Mouse (Mus musculus): ENCODE data around the gene Anp32e. TPM values are rescaled to one million over a fixed set of nuclear protein-coding genes. Genes with fewer than 3 reads are reported as not detected.

The Anp32e gene
- total RNA-seq (2023) = 98.7 TPM

GRCm38 (mm10) chr3:95928658-95929503 is at the start of gene Anp32e:
TSS of gene Anp32e (plus strand) at chr3:95929246.

GRCm38 (mm10) chr3:95881979-95882815 is 46.8 kb upstream of the Anp32e start, which contains the start of gene Ciart:
TSS of gene Ciart (minus strand) at chr3:95882251.

GRCm38 (mm10) chr3:95891211-95892065 is 37.6 kb upstream of the Anp32e start, which contains the start of gene BC028528:
TSS of gene BC028528 (minus strand) at chr3:95892005.

GRCm38 (mm10) chr3:95893606-95894316 is 35.3 kb upstream of the Anp32e start, which contains the start of gene Aph1a:
TSS of gene Aph1a (plus strand) at chr3:95893969.

GRCm38 (mm10) chr3:95904568-95904967 is 24.5 kb upstream of the Anp32e start, which contains the start of gene Car14:
TSS of gene Car14 (minus strand) at chr3:95904691.

GRCm38 (mm10) chr3:95995802-95996428 is 66.9 kb downstream of the Anp32e start, which contains the start of gene Plekho1:
TSS of gene Plekho1 (minus strand) at chr3:95996001.

Other genes with a start within 250 kb of the Anp32e start
- 14.0 TPM for gene Adamtsl4, start 241.3 kb upstream of the Anp32e start, total RNA-seq (2023)
- 170 TPM for gene Ecm1, start 189.7 kb upstream of the Anp32e start, total RNA-seq (2023)
- 127 TPM for gene Tars2, start 169.0 kb upstream of the Anp32e start, total RNA-seq (2023)
- gene Rprd2, start 110.4 kb upstream of the Anp32e start, total RNA-seq (2023) = 114 TPM
- gene Prpf3, start 73.4 kb upstream of the Anp32e start, total RNA-seq (2023) = 74.2 TPM
- gene Mrps21, start 57.7 kb upstream of the Anp32e start, total RNA-seq (2023) = 76.7 TPM
- 23.9 TPM for gene Ciart, start 47.0 kb upstream of the Anp32e start, total RNA-seq (2023)
- 2.3 TPM for gene BC028528, start 37.2 kb upstream of the Anp32e start, total RNA-seq (2023)
- 47.5 TPM for gene Aph1a, start 35.3 kb upstream of the Anp32e start, total RNA-seq (2023)
- gene Car14, start 24.6 kb upstream of the Anp32e start, total RNA-seq (2023) = not detected
- gene Plekho1, start 66.8 kb downstream of the Anp32e start, total RNA-seq (2023) = 21.9 TPM
- gene Vps45, start 129.2 kb downstream of the Anp32e start, total RNA-seq (2023) = 15.1 TPM
- 20.8 TPM for gene Otud7b, start 175.3 kb downstream of the Anp32e start, total RNA-seq (2023)
- gene Mtmr11, start 232.8 kb downstream of the Anp32e start, total RNA-seq (2023) = 0.74 TPM
- 80.5 TPM for gene Sf3b4, start 243.1 kb downstream of the Anp32e start, total RNA-seq (2023)